In the genomic region with DNA sequence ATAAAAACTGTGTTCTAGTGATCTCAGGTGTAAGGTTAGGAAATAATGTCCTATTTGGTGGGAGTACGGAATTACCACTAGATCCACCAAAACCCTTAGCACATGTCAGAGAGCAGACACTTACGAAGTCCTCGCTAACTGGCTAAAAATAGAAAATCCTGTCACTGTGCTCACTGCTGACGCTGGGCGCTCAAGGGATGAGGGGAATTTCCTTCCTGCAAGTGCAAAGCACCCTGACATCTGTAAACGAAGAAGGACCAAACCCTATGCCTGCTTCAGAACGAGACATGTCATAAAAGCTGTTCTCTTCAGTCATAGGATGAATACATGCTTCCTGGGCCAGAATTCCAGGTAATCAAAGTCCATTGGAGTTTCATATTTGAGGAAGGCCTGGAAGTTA, we compare ENCODE assay signal across 9 mouse cellular contexts. TPM values are rescaled to one million over a fixed set of nuclear protein-coding genes. Genes with fewer than 3 reads are reported as not detected.
A peak's percentile ranks its signal among the peaks of the same experiment; 100 is the strongest.
DNase-seq lines count a peak whose midpoint lies in the region; ATAC-seq lines count a peak whose summit lies in the region.
"Had no signal": no experiment of that assay in that cellular context is flagged by ENCODE, and none has a peak within 500 bp of the region (broad histone marks: within the 10 kb centered on the region; RNA-seq: fewer than 3 reads in every experiment).

No protein-coding gene starts in this region.

- intact Hi-C loops in heart, postnatal 10 days (cut with DNase I), result loop anchor here (2.0 kb wide), 1 partner anchor 15 kb away; no protein-coding TSS in a partner anchor
- intact Hi-C loops in left cerebral cortex, postnatal 4 days (cut with DNase I), result no loop called here

- 81% methylated on average over 7 of the region's 7 CpGs for WGBS in forebrain, embryonic 12.5 days
- WGBS in forebrain, embryonic 16.5 days, result 65% methylated on average over 7 of the region's 7 CpGs
- 31% methylated on average over 7 of the region's 7 CpGs for WGBS in lung, embryonic 15.5 days

- DNase-seq in lung, postnatal 14 days, result no peak
- DNase-seq in heart, postnatal 10 days, result peak; percentile 65 to 76
- DNase-seq in retina, postnatal 1 day, result peak; percentile 34
- DNase-seq in left cerebral cortex, postnatal 4 days, result no peak
- DNase-seq in layer of hippocampus, adult 8-10 months (ENCODE audit: low spot score in 2 of 2), result no peak

- H3K27ac ChIP-seq in forebrain, embryonic 12.5 days, result 0 out of 2 replicates have a peak overlapping the region, but pooled peaks have one; percentile 2
- H3K27ac ChIP-seq in forebrain, embryonic 16.5 days (ENCODE audit: low read length), result no peak overlapping the region
- peak overlapping the region; percentile 42 for H3K27ac ChIP-seq in lung, embryonic 15.5 days

- H3K9me3 ChIP-seq in forebrain, embryonic 12.5 days, result no peaks in the 10 kb centered on the region
- no peaks in the 10 kb centered on the region for H3K9me3 ChIP-seq in forebrain, embryonic 16.5 days (ENCODE audit: control insufficient read depth, low read length)
- H3K9me3 ChIP-seq in lung, embryonic 15.5 days, result no peaks in the 10 kb centered on the region
- H3K9me3 ChIP-seq: neural tube, embryonic 13.5 days had no signal

- H3K4me1 ChIP-seq in forebrain, embryonic 12.5 days, result peaks cover 32% of the 10 kb centered on the region
- H3K4me1 ChIP-seq in forebrain, embryonic 16.5 days (replicated peaks; ENCODE audit: control insufficient read depth, insufficient read depth, low read length), result peaks cover 26% of the 10 kb centered on the region
- peaks cover 47% of the 10 kb centered on the region for H3K4me1 ChIP-seq in lung, embryonic 15.5 days

- no peak for ATAC-seq in forebrain, embryonic 12.5 days (ENCODE audit: low FRiP score)
- no peak for ATAC-seq in forebrain, embryonic 16.5 days
- ATAC-seq in lung, embryonic 15.5 days (ENCODE audit: borderline replicate concordance, extremely low read depth, low FRiP score, low TSS enrichment), result no peak

- H3K9ac ChIP-seq in forebrain, embryonic 12.5 days, result no peak overlapping the region
- no peak overlapping the region for H3K9ac ChIP-seq in forebrain, embryonic 16.5 days (replicated peaks; ENCODE audit: low read depth, low read length)
- H3K9ac ChIP-seq in lung, embryonic 15.5 days, result no peak overlapping the region
- H3K9ac ChIP-seq: neural tube, embryonic 13.5 days had no signal

- no peaks in the 10 kb centered on the region for H3K36me3 ChIP-seq in forebrain, embryonic 12.5 days (replicated peaks)
- no peaks in the 10 kb centered on the region for H3K36me3 ChIP-seq in forebrain, embryonic 16.5 days (ENCODE audit: control insufficient read depth, insufficient read depth)
- H3K36me3 ChIP-seq in lung, embryonic 15.5 days, result no peaks in the 10 kb centered on the region
- H3K36me3 ChIP-seq: neural tube, embryonic 13.5 days had no signal

- H3K27me3 ChIP-seq in forebrain, embryonic 12.5 days, result no peaks in the 10 kb centered on the region
- H3K27me3 ChIP-seq in forebrain, embryonic 16.5 days (replicated peaks; ENCODE audit: control insufficient read depth, insufficient read depth, low read length), result no peaks in the 10 kb centered on the region
- no peaks in the 10 kb centered on the region for H3K27me3 ChIP-seq in lung, embryonic 15.5 days
- H3K27me3 ChIP-seq: neural tube, embryonic 13.5 days had no signal

- H3K4me3 ChIP-seq in forebrain, embryonic 12.5 days (replicated peaks), result no peak overlapping the region
- H3K4me3 ChIP-seq in forebrain, embryonic 16.5 days (replicated peaks; ENCODE audit: low read length), result no peak overlapping the region
- no peak overlapping the region for H3K4me3 ChIP-seq in lung, embryonic 15.5 days
- H3K4me3 ChIP-seq: neural tube, embryonic 13.5 days had no signal

- H3K4me2 ChIP-seq in forebrain, embryonic 12.5 days, result no peak overlapping the region
- no peak overlapping the region for H3K4me2 ChIP-seq in forebrain, embryonic 16.5 days (ENCODE audit: low read length)
- no peak overlapping the region for H3K4me2 ChIP-seq in lung, embryonic 15.5 days
- H3K4me2 ChIP-seq: neural tube, embryonic 13.5 days had no signal

RNA-seq across cellular contexts. Expression of gene Fam53b, which starts 27.7 kb away (rescaled TPM):
- 41.7 and 47.7 TPM in 2 replicates for polyA plus RNA-seq in forebrain, embryonic 12.5 days (2016; fragmentation: Nextera tagmentation; extraction: Ambion mirVana)
- polyA plus RNA-seq in forebrain, embryonic 16.5 days (2015; fragmentation: Nextera tagmentation; extraction: Ambion mirVana), result 27.3 and 29.2 TPM in 2 replicates
- polyA plus RNA-seq in lung, embryonic 15.5 days (2015; fragmentation: Nextera tagmentation; extraction: Ambion mirVana), result 25.9 and 33.8 TPM in 2 replicates
- total RNA-seq in heart, postnatal 10 days (2021), result 10 to 100 TPM; 35.5 to 46.0 TPM
- total RNA-seq in left cerebral cortex, postnatal 4 days (2021), result 10 to 100 TPM; 13.4 to 13.8 TPM
- total RNA-seq in layer of hippocampus, adult 8-10 months (2022), result 10 to 100 TPM; 48.8 to 61.1 (median 54.6) TPM

Comparison
In these comparisons a context has a peak if more than half of its experiments do, and no peak if none do; other contexts are left out.
1. DNase-seq: peak in heart, postnatal 10 days (2 of 2) and retina, postnatal 1 day (single experiment); none in lung, postnatal 14 days (single experiment), left cerebral cortex, postnatal 4 days (single experiment) and layer of hippocampus, adult 8-10 months (0 of 2).